21 mouse cellular contexts compared by ENCODE assay signal in genomic region chr14:53991390-53991789, GRCm38 (mm10).
DNase-seq lines count a peak whose midpoint lies in the region; ATAC-seq and TF ChIP-seq lines count a peak whose summit lies in the region.
"Had no signal": no experiment of that assay in that cellular context is flagged by ENCODE, and none has a peak within 500 bp of the region (broad histone marks: within the 10 kb centered on the region; RNA-seq: fewer than 3 reads in every experiment).

No protein-coding gene starts in this region.

- H3K36me3 ChIP-seq in liver, embryonic 12.5 days, result no peaks in the 10 kb centered on the region
- H3K36me3 ChIP-seq: hindbrain, embryonic 10.5 days; midbrain, embryonic 12.5 days; neural tube, embryonic 12.5 days had no signal

- no peak for TF ChIP-seq CTCF in left cerebral cortex, adult 2 months (IDR thresholded peaks at IDR 0.05)
- TF ChIP-seq CTCF in brain, embryonic 14.5 days (IDR thresholded peaks at IDR 0.05; ENCODE audit: borderline replicate concordance, extremely low read depth, insufficient read depth, insufficient read length), result no peak

- intact Hi-C loops in left cerebral cortex, adult 2 months (cut with DNase I), result no loop called here

- H3K4me3 ChIP-seq in left cerebral cortex, adult 2 months, result no peak overlapping the region
- no peak overlapping the region for H3K4me3 ChIP-seq in liver, embryonic 12.5 days
- H3K4me3 ChIP-seq: hindbrain, embryonic 10.5 days; midbrain, embryonic 12.5 days; neural tube, embryonic 12.5 days had no signal

- no peaks in the 10 kb centered on the region for H3K4me1 ChIP-seq in liver, embryonic 12.5 days

- peak; percentile 5 to 19 for DNase-seq in left cerebral cortex, adult 18-20 months (ENCODE audit: low spot score in 2 of 2)
- DNase-seq in left cerebral cortex, adult 2 months (ENCODE audit: extremely low spot score in 1 of 2, low spot score in 2 of 2), result no peak
- DNase-seq in brain, embryonic 14.5 days (ENCODE audit: low read depth), result peak; percentile 73
- peak; percentile 23 for DNase-seq in retina, embryonic 14.5 days (ENCODE audit: low spot score)
- peak; percentile 46 for DNase-seq in thymus, postnatal 25 days
- DNase-seq in layer of hippocampus, postnatal 10 days (ENCODE audit: low spot score in 2 of 2), result no peak
- DNase-seq: cerebellum, adult 11 months; cerebellum, postnatal 14 days; embryo, embryonic 11 days; heart, adult 18-20 months; kidney, adult 8-10 months; kidney, postnatal 25 days; liver; lung, adult 18-20 months had no signal

- no peaks in the 10 kb centered on the region for H3K9me3 ChIP-seq in liver, embryonic 12.5 days (replicated peaks)
- H3K9me3 ChIP-seq: hindbrain, embryonic 10.5 days; midbrain, embryonic 12.5 days; neural tube, embryonic 12.5 days had no signal

- no peak overlapping the region for H3K4me2 ChIP-seq in liver, embryonic 12.5 days
- H3K4me2 ChIP-seq: midbrain, embryonic 12.5 days; neural tube, embryonic 12.5 days had no signal

- no peaks in the 10 kb centered on the region for H3K27me3 ChIP-seq in liver, embryonic 12.5 days (replicated peaks)
- H3K27me3 ChIP-seq: midbrain, embryonic 12.5 days; neural tube, embryonic 12.5 days; Patski had no signal

- no peak overlapping the region for H3K27ac ChIP-seq in left cerebral cortex, adult 2 months
- no peak overlapping the region for H3K27ac ChIP-seq in liver, embryonic 12.5 days
- H3K27ac ChIP-seq: hindbrain, embryonic 10.5 days; midbrain, embryonic 12.5 days; neural tube, embryonic 12.5 days had no signal

- no peak for ATAC-seq in liver, embryonic 12.5 days
- ATAC-seq: forebrain, embryonic 16.5 days; inflammation-experienced regulatory T-cells, adult 6 months; Patski had no signal

- TF ChIP-seq POLR2A in brain, embryonic 14.5 days (IDR thresholded peaks at IDR 0.05; ENCODE audit: borderline replicate concordance, extremely low read depth, insufficient read depth, insufficient read length, poor library complexity, severe bottlenecking), result no peak

- 20% methylated on average over 4 of the region's 4 CpGs for WGBS in liver, embryonic 12.5 days (ENCODE audit: insufficient replicate concordance)

- H3K9ac ChIP-seq in liver, embryonic 12.5 days, result no peak overlapping the region
- H3K9ac ChIP-seq: midbrain, embryonic 12.5 days; neural tube, embryonic 12.5 days had no signal

Comparison
In these comparisons a context has a peak if more than half of its experiments do, and no peak if none do; other contexts are left out.
1. DNase-seq: peak in left cerebral cortex, adult 18-20 months (2 of 2), brain, embryonic 14.5 days (single experiment), retina, embryonic 14.5 days (single experiment) and thymus, postnatal 25 days (single experiment); none in left cerebral cortex, adult 2 months (0 of 2) and layer of hippocampus, postnatal 10 days (0 of 2).